Mouse (Mus musculus) heart, embryonic 12.5 days (tissue): Measurements from ENCODE around the gene Shroom1. TPM values are rescaled to one million over a fixed set of nuclear protein-coding genes. Genes with fewer than 3 reads are reported as not detected.
A peak's percentile ranks its signal among the peaks of the same experiment; 100 is the strongest.

Source experiments
- ATAC-seq: fragments of 200-750 bp; cut with Nextera tagmentation; 2 replicates; pipeline ENCODE4 v1.8.0; 2017; ENCODE audit warnings: moderate TSS enrichment, moderate library complexity; ENCODE audit not compliant: insufficient number of reproducible peaks, low FRiP score
- H3K27ac ChIP-seq: fragments of 300-500 bp; sonication (generic); 2 replicates; pipeline ENCODE4 v1.5.1; 2016; ENCODE audit warnings: mild to moderate bottlenecking, moderate library complexity; ENCODE audit not compliant: poor library complexity, severe bottlenecking
- H3K27me3 ChIP-seq: fragments of 300-500 bp; sonication (generic); replicated peaks from 2 replicates; pipeline ENCODE4 v1.6.1; 2016; ENCODE audit warnings: mild to moderate bottlenecking, moderate library complexity
- H3K36me3 ChIP-seq: fragments of 300-500 bp; sonication (generic); 2 replicates; pipeline ENCODE4 v1.6.1; 2016; ENCODE audit warnings: mild to moderate bottlenecking, moderate library complexity
- H3K4me1 ChIP-seq: fragments of 300-500 bp; sonication (generic); replicated peaks from 2 replicates; pipeline ENCODE4 v1.6.1; 2016; ENCODE audit warnings: mild to moderate bottlenecking
- H3K4me2 ChIP-seq: fragments of 300-500 bp; sonication (generic); 2 replicates; pipeline ENCODE4 v1.6.1; 2016; ENCODE audit warnings: mild to moderate bottlenecking, moderate library complexity
- H3K4me3 ChIP-seq: fragments of 300-500 bp; sonication (generic); 2 replicates; pipeline ENCODE4 v1.5.1; 2016; ENCODE audit warnings: mild to moderate bottlenecking
- H3K9ac ChIP-seq: fragments of 300-500 bp; sonication (generic); 2 replicates; pipeline ENCODE4 v1.6.1; 2016; ENCODE audit warnings: mild to moderate bottlenecking, moderate library complexity
- H3K9me3 ChIP-seq: fragments of 300-500 bp; sonication (generic); replicated peaks from 2 replicates; pipeline ENCODE4 v1.6.1; 2016; ENCODE audit warnings: mild to moderate bottlenecking, moderate library complexity
- WGBS: fragments of 180-500 bp; shearing (Covaris S2); methylation state at CpG from one replicate; pipeline ENCODE4 v1.1.7; 2016; 5-methylcytosine and 5-hydroxymethylcytosine counted together
- polyA plus RNA-seq: library from polyadenylated mRNA; unstranded; fragments of >200 nt; fragmentation: Nextera tagmentation; extraction: Ambion mirVana; gene quantifications from 2 replicates; pipeline ENCODE4 v1.2.1, GENCODE M21; 2016

Gene Shroom1
- polyA plus RNA-seq, 1 experiment from 2014 or later = 5.8 TPM

DNA sequence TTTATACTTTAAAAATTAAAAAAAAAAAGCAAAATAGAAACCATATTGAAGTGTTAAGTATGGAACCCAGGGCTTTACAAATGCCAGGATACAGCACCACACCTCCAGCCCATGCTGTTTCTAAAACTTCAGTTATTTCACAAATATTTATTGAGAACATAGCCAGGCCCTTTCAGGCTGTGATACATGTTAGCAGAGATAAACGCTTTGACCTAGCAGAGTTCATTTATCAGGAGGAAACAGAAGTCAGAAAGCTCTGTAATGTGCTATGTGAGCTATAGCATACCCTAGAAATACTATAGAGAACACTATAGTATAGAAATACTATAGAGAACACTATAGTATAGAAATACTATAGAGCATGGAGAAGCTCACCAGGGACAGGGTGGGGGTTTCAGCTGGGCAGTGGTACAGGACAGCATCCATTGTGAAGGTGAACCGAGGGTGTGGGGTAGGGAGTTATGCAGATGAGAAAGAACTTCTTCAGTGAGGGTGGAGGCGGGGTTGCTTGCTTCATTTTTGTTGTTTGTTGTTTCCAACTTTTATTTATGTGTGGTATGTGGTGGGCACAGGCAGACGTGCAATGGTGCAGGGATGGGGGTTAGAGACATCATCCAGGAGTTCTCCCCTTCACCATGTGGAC is 24.2 kb downstream of the Shroom1 start:
- Histone ChIP-seq H3K36me3 (no peaks in the 10 kb centered on the region), H3K4me3 (no peak overlapping the region), H3K4me2 (no peak overlapping the region), H3K27ac (no peak overlapping the region), H3K9me3 (no peaks in the 10 kb centered on the region), H3K9ac (no peak overlapping the region), H3K27me3 (peaks cover 52% of the 10 kb centered on the region), H3K4me1 (peaks cover 19% of the 10 kb centered on the region)
- ATAC-seq = peak; percentile 37; the same call in 1 of the 2 replicates
- 66% methylated on average over 4 of the region's 4 CpGs for WGBS

DNA sequence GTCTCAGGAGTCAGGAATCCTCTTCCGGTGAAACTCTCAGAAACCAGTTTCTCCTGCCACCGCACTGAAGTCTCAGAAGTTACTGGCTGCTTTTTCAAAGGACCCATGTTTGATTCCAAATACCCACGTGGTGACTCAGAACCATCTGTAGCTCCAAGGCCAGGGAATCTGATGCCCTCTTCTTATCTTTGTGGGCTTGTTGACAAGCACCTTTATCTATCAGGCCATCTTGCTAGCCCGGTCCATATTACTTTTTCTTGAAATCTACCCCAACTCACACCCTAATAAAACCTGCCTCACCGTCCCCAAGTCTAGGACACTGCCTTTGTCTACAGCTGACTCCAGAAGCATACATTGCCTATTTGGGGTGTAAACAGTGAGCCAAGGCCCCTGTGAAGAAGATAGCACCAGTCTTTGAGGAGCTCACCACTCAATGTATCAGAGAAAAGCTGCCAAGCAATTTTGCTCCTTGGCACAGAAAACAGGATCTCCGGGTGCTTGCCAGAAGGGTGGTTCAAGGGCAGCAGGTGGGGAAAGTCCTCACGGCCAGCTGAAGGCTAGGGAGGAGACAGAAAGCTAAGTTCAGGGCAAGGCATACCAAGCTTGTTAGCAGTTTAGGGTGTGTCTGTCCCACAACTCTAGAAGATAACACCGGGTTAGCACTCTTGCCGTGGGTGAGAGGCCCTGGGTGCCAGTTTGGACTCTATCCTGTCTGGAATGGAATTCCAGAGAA is 26.3 kb downstream of the Shroom1 start:
- Histone ChIP-seq H3K4me3 (no peak overlapping the region), H3K9me3 (no peaks in the 10 kb centered on the region), H3K27ac (no peak overlapping the region), H3K36me3 (no peaks in the 10 kb centered on the region), H3K4me2 (no peak overlapping the region), H3K9ac (no peak overlapping the region), H3K27me3 (peaks cover 57% of the 10 kb centered on the region), H3K4me1 (peaks cover 28% of the 10 kb centered on the region)
- no peak; the same call in 1 of the 2 replicates for ATAC-seq
- WGBS = 52% methylated on average over 9 of the region's 9 CpGs

DNA sequence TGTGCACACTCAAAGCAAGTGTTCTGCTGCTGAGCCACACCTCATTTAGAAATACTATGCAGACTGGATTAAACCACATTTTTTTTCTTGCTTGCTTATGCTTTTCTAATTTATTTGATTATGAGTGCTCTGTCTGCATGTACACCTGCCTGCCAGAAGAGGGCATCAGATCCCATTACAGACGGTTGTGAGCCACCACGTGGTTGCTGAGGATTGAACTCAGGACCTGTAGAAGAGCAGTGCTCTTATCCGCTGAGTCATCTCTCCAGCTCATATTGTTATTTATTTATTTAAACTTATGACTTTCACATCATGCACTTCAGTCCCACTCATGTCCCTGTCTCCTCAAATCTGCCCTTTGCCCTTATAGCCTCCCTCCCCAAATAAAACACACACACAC is 28.7 kb downstream of the Shroom1 start:
- Histone ChIP-seq H3K4me3 (no peak overlapping the region), H3K36me3 (no peaks in the 10 kb centered on the region), H3K27ac (no peak overlapping the region), H3K27me3 (peaks cover 35% of the 10 kb centered on the region), H3K4me1 (peaks cover 11% of the 10 kb centered on the region), H3K4me2 (no peak overlapping the region), H3K9me3 (no peaks in the 10 kb centered on the region), H3K9ac (no peak overlapping the region)
- no peak for ATAC-seq
- WGBS = 43% methylated on average over 3 of the region's 3 CpGs

DNA sequence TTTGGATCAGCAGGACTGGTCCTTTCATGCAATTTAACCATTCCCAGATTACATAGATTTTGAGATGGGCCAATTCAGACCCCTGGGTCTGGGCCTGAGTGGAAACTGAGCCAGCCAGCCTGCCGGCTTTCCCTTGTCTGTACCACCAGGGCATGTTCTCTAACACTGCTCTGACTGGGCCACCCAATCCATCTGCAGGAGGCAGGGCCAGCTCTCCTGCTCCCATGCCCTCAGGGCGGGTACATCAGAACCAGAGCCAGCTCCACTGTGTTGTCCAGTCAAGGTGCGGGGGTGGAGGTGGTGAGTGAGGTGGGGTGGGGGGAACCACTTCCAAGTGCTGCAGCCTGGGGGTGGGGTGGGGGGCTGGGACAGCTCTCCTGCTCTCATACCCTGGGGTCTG is 29.3 kb downstream of the Shroom1 start:
- ATAC-seq = no peak
- no peak overlapping the region for H3K9ac ChIP-seq
- no peaks in the 10 kb centered on the region for H3K36me3 ChIP-seq
- WGBS = 70% methylated on average over 3 of the region's 3 CpGs
- peaks cover 11% of the 10 kb centered on the region for H3K4me1 ChIP-seq
- no peak overlapping the region for H3K4me2 ChIP-seq
- peaks cover 31% of the 10 kb centered on the region for H3K27me3 ChIP-seq
- no peak overlapping the region for H3K4me3 ChIP-seq
- H3K9me3 ChIP-seq = no peaks in the 10 kb centered on the region
- no peak overlapping the region for H3K27ac ChIP-seq

DNA sequence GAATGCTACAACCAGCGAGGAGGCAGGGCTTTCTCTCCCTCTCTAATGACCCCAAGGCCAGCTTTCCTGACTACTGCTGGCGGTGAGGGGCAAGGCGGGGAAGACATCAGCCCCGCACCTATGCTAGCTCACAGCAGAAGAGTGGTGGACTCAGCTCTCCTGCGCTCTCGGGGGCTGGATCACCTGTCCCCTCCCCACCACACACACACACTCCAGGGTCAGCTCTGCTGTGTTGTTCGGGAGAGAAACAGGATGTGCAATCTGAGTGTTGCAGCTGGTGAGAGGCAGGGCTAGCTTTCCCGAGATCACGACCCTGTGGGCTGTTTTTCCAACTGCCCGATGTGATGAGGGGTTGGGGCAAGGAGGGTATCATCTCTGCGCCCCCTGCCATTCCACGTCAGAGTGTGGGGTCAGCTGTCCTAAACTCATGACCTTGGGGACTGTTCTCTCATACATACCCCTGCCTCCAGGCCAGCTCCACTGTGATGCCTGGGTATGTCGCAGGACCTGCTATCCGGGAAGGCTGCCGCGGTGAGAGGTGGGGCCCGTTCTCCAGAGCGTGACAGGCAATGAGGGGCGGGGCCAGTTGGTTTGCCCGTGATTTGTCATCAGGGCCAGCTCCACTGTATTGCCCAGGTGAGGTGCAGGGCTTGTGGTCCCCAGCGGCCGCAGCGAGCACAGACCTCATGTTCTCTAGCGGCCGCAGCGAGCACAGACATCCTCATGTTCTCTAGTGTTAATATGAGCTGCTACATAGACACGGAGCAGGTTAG is 30.0 kb downstream of the Shroom1 start:
- H3K4me3 ChIP-seq = peak overlapping the region; percentile 27
- H3K27me3 ChIP-seq = peaks cover 28% of the 10 kb centered on the region
- ATAC-seq = no peak
- WGBS = 15% methylated on average over 27 of the region's 27 CpGs
- H3K27ac ChIP-seq = no peak overlapping the region
- H3K9me3 ChIP-seq = no peaks in the 10 kb centered on the region
- peak overlapping the region; percentile 65 for H3K4me2 ChIP-seq
- no peaks in the 10 kb centered on the region for H3K36me3 ChIP-seq
- H3K9ac ChIP-seq = peak overlapping the region; percentile 34
- peaks cover 15% of the 10 kb centered on the region for H3K4me1 ChIP-seq

DNA sequence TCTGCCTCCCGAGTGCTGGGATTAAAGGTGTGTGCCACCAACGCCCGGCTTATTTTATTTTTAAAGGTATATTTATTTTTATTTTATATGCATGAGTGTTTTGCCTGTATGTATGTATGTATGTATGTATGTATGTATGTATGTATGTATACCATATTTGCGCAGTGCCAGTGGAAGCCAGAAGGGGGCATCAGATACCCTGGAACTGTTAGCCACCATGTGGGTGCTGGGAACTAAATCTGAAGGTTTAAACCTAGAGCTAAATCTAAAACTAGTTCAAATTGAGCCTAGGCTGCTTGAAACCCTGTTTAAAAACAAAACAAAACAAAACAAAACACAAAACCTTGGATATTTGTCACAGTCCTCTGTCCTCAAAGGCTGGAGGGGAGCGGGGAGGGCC is 32.0 kb downstream of the Shroom1 start:
- Histone ChIP-seq H3K9ac (no peak overlapping the region), H3K27ac (no peak overlapping the region), H3K9me3 (no peaks in the 10 kb centered on the region), H3K4me1 (peaks cover 28% of the 10 kb centered on the region), H3K4me2 (no peak overlapping the region), H3K36me3 (no peaks in the 10 kb centered on the region), H3K4me3 (no peak overlapping the region), H3K27me3 (peaks cover 28% of the 10 kb centered on the region)
- 92% methylated on average over 5 of the region's 5 CpGs for WGBS
- no peak for ATAC-seq

DNA sequence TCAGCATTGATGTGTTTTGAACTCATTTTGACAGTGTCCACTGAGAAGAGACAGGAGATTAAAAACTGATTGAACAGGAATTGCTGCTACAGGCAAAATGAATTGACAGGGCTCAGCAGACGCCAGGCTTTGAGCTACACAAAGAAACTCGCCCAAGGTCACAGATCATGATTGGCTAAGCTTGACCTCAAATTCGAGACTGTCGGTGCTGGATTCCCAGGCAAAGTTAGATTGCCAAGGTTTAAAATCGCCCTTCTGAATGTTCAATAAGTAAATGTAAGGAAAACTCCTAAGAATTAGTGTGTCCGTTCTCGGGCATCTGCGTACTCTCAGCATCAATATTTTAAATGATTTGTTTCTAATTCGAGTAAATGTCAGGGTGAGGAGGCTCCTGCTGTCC is 32.4 kb downstream of the Shroom1 start:
- Histone ChIP-seq H3K27me3 (peaks cover 28% of the 10 kb centered on the region), H3K4me3 (no peak overlapping the region), H3K36me3 (no peaks in the 10 kb centered on the region), H3K27ac (no peak overlapping the region), H3K4me1 (peaks cover 28% of the 10 kb centered on the region), H3K9me3 (no peaks in the 10 kb centered on the region), H3K9ac (no peak overlapping the region), H3K4me2 (no peak overlapping the region)
- WGBS = 86% methylated on average over 9 of the region's 9 CpGs
- no peak for ATAC-seq

DNA sequence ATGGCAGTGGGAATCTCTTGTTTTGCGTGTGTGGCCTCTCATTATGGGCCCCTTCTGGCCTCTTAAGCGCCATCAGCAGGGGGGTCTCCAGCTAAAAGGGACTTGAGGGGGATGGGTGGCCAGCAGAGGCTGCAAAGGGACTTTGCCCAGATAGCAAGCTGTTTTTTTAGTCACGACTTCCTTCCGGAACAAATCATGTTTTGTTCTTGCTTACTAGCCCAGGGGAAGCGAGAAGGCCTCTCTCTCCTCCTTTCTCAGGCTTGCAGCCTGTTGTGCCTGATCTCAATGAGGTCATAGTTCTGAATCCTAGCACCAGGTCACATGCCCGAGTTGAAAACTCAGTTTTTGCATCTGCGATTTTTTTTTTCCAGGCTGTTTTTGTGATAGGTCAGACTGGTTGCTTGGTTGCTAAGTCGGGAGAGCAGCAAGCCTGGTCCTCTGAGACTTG is 35.0 kb downstream of the Shroom1 start:
- Histone ChIP-seq H3K27ac (no peak overlapping the region), H3K4me2 (no peak overlapping the region), H3K27me3 (peaks cover 16% of the 10 kb centered on the region), H3K4me1 (peaks cover 24% of the 10 kb centered on the region), H3K9ac (no peak overlapping the region), H3K9me3 (no peaks in the 10 kb centered on the region), H3K36me3 (no peaks in the 10 kb centered on the region), H3K4me3 (no peak overlapping the region)
- ATAC-seq = no peak
- WGBS = 21% methylated on average over 8 of the region's 8 CpGs

DNA sequence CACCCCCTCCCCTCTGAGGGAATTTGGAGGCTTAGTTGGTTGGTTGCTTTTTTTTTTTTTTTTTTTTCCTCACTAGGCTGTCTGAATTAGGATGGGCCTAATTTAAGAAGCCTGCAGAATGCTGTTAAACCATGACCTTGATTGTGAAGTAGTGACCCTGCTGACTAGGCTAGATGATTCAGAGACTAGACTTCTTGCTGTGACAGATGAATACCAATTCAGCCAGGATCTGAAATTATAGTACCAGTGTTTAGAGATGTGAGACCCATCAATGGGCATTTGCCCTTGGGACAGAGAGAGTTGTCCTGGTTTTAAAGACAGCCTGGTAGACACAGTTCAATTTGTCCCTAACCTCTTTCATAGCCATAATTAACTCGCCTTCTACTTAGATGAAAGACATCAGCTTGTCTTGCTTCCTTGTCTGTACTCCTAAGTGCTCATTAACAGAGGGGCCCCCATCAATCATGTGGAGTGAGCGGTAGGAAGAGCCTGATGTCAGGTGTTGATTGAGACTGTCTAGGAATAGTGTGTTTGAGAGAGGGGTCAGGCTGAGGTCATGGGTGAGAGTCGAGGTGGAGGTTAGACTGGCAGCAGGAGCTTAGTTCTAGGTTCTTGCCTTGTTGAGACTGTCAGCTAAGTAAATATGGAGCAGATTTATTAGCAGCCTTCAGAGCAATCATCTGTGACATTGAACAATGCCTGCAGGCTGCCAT is 36.4 kb downstream of the Shroom1 start:
- Histone ChIP-seq H3K27me3 (peaks cover 1% of the 10 kb centered on the region; the same call in 1 of the 2 replicates), H3K27ac (peak overlapping the region; percentile 11; the same call in 1 of the 2 replicates), H3K36me3 (no peaks in the 10 kb centered on the region), H3K4me1 (peaks cover 16% of the 10 kb centered on the region), H3K9me3 (no peaks in the 10 kb centered on the region), H3K4me2 (no peak overlapping the region), H3K4me3 (no peak overlapping the region), H3K9ac (no peak overlapping the region)
- no peak for ATAC-seq
- 29% methylated on average over 3 of the region's 3 CpGs for WGBS

DNA sequence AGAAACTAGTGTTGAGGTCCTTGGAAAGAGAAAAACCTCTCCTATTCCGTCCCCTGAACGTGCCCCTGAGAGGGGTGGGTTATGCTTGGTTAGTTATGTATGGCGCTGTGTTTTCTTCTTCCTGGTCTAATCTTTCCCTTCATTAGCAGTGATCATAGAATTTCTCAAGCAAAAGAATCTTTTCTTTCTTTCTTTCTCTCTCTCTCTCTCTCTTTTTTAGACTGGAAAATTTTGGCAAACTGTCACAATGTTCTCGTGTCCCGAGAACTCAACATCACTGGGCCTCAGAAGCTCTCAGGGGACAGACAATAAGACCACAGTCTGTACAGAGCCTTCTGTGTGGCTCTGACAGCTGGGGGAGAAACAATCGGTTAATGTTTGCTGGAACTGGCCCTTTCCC is 38.4 kb downstream of the Shroom1 start:
- 56% methylated on average over 6 of the region's 6 CpGs for WGBS
- H3K4me3 ChIP-seq = no peak overlapping the region
- H3K9me3 ChIP-seq = no peaks in the 10 kb centered on the region
- H3K4me1 ChIP-seq = peaks cover 17% of the 10 kb centered on the region
- no peak overlapping the region for H3K4me2 ChIP-seq
- H3K27ac ChIP-seq = no peak overlapping the region
- ATAC-seq = no peak
- no peak overlapping the region for H3K9ac ChIP-seq
- no peaks in the 10 kb centered on the region; the same call in 1 of the 2 replicates for H3K27me3 ChIP-seq
- H3K36me3 ChIP-seq = no peaks in the 10 kb centered on the region

DNA sequence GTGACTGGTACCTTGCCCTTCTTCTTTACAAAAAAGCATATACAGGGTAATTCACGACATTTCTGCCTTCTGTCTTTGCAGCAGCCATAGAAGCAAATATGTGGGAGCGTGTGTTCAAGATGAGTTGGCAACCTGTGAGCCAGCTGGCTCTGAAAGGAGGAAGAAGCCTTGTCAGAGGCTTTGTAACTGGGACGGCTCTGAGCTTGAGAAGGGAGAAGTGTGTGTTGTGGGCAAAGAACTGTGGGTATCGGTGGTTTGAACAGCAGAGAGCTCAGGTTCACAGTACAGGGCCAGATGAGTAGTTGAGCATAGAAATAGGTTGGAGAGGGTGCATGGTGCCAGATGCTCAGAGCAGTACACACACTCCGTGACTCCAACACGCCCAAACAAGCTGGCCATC is 39.9 kb downstream of the Shroom1 start:
- Histone ChIP-seq H3K27ac (no peak overlapping the region), H3K4me3 (no peak overlapping the region), H3K4me1 (peaks cover 20% of the 10 kb centered on the region), H3K4me2 (no peak overlapping the region), H3K9ac (no peak overlapping the region), H3K27me3 (no peaks in the 10 kb centered on the region; the same call in 1 of the 2 replicates), H3K9me3 (no peaks in the 10 kb centered on the region), H3K36me3 (no peaks in the 10 kb centered on the region)
- 72% methylated on average over 6 of the region's 6 CpGs for WGBS
- ATAC-seq = no peak
